Mouse (Mus musculus): ENCODE data around the gene Timm50.

- TF ChIP-seq CTCF (IDR thresholded peaks at IDR 0.05; ENCODE audit: insufficient read depth, low read depth, low read length): no peak
- TF ChIP-seq POLR2A (IDR thresholded peaks at IDR 0.05; ENCODE audit: insufficient read depth, low read depth, low read length): no peak
These were observed 21.0 kb downstream of the Timm50 start, which contains the start of gene Selenov for GRCm38 (mm10) chr7:28290638-28291590.

Data from olfactory bulb, adult 2 months (tissue).